Mouse (Mus musculus) cortical plate, adult 2 months (tissue): ENCODE results near the gene Frmd4b.

ENCODE experiments used
- CTCF ChIP-seq: fragments of 200-500 bp; IDR thresholded peaks from 2 replicates; pipeline ENCODE4 v1.5.1; 2011; ENCODE audit warnings: mild to moderate bottlenecking, control low read depth, low read length; ENCODE audit not compliant: insufficient read depth; ENCODE audit errors: extremely low read depth
- POLR2A ChIP-seq: fragments of 200-500 bp; IDR thresholded peaks from 2 replicates; pipeline ENCODE4 v1.6.1; 2011; ENCODE audit warnings: mild to moderate bottlenecking, low read length, control low read depth; ENCODE audit not compliant: insufficient read depth; ENCODE audit errors: extremely low read depth

- TF ChIP-seq POLR2A (no peak), CTCF (no peak)
These were observed 48.8 kb downstream of the Frmd4b start for GRCm38 (mm10) chr6:97568538-97568937.
